Mouse (Mus musculus) kidney, embryonic 14.5 days (tissue): ENCODE measurements around the gene Ppp1r13b. TPM values are rescaled to one million over a fixed set of nuclear protein-coding genes. Genes with fewer than 3 reads are reported as not detected.

Experiments
- ATAC-seq: fragments of 200-750 bp; cut with Nextera tagmentation; 2 replicates; pipeline ENCODE4 v1.8.0; 2017; ENCODE audit warnings: moderate number of reproducible peaks, mild to moderate bottlenecking, moderate TSS enrichment, moderate library complexity; ENCODE audit not compliant: low FRiP score, low TSS enrichment
- H3K27ac ChIP-seq: fragments of 300-500 bp; sonication (generic); 2 replicates; pipeline ENCODE4 v1.5.1; 2014; ENCODE audit warnings: low read depth, mild to moderate bottlenecking, low read length, moderate library complexity, mixed read lengths
- H3K27me3 ChIP-seq: fragments of 300-500 bp; sonication (generic); 2 replicates; pipeline ENCODE4 v1.6.1; 2014; ENCODE audit warnings: mild to moderate bottlenecking, low read length; ENCODE audit not compliant: control insufficient read depth, insufficient read depth
- H3K36me3 ChIP-seq: fragments of 300-500 bp; sonication (generic); 2 replicates; pipeline ENCODE4 v1.6.1; 2014; ENCODE audit warnings: low read length, mixed read lengths; ENCODE audit not compliant: control insufficient read depth, insufficient read depth
- H3K4me1 ChIP-seq: fragments of 300-500 bp; sonication (generic); 2 replicates; pipeline ENCODE4 v1.6.1; 2014; ENCODE audit warnings: low read length, mixed read lengths; ENCODE audit not compliant: control insufficient read depth, insufficient read depth
- H3K4me2 ChIP-seq: fragments of 300-500 bp; sonication (generic); replicated peaks from 2 replicates; pipeline ENCODE4 v1.6.1; 2014; ENCODE audit warnings: low read depth, mild to moderate bottlenecking, low read length
- H3K4me3 ChIP-seq: fragments of 300-500 bp; sonication (generic); 2 replicates; pipeline ENCODE4 v1.5.1; 2014; ENCODE audit warnings: mild to moderate bottlenecking, low read length
- H3K9ac ChIP-seq: fragments of 300-500 bp; sonication (generic); 2 replicates; pipeline ENCODE4 v1.6.1; 2014; ENCODE audit warnings: low read depth, mild to moderate bottlenecking, low read length, moderate library complexity
- H3K9me3 ChIP-seq: fragments of 300-500 bp; sonication (generic); 2 replicates; pipeline ENCODE4 v1.6.1; 2016; ENCODE audit warnings: low read length; ENCODE audit not compliant: control insufficient read depth
- WGBS: fragments of 180-500 bp; shearing (Covaris S2); extraction: QIAGEN DNeasy Blood & Tissue Kit; methylation state at CpG from one replicate; pipeline ENCODE4 v1.1.7; 2014; 5-methylcytosine and 5-hydroxymethylcytosine counted together
- polyA plus RNA-seq: library from polyadenylated mRNA; unstranded; fragments of >200 nt; fragmentation: Nextera tagmentation; extraction: Ambion mirVana; gene quantifications from 2 replicates; pipeline ENCODE4 v1.2.1, GENCODE M21; 2014

Ppp1r13b gene
- polyA plus RNA-seq, 1 experiment from 2014 or later = 20.6 TPM

GRCm38 (mm10) chr12:111816528-111816927, 91.4 kb downstream of the Ppp1r13b start:
- peak overlapping the region; percentile 65 for H3K27ac ChIP-seq
- H3K4me1 ChIP-seq = peaks cover 41% of the 10 kb centered on the region
- peak overlapping the region; percentile 32; the same call in 1 of the 2 replicates for H3K9ac ChIP-seq
- no peak for ATAC-seq
- no peaks in the 10 kb centered on the region for H3K9me3 ChIP-seq
- H3K4me2 ChIP-seq = peak overlapping the region; percentile 62; the same call in 1 of the 2 replicates
- H3K36me3 ChIP-seq = no peaks in the 10 kb centered on the region; the same call in 1 of the 2 replicates
- WGBS = 49% methylated on average over 13 of the region's 13 CpGs
- no peaks in the 10 kb centered on the region for H3K27me3 ChIP-seq
- peak overlapping the region; percentile 8 for H3K4me3 ChIP-seq

- ATAC-seq = no peak
- peak overlapping the region; percentile 87 for H3K9ac ChIP-seq
- H3K27ac ChIP-seq = peak overlapping the region; percentile 89; the same call in 1 of the 2 replicates
- WGBS = 24% methylated on average over 19 of the region's 19 CpGs
- H3K4me1 ChIP-seq = peaks cover 43% of the 10 kb centered on the region
- H3K27me3 ChIP-seq = no peaks in the 10 kb centered on the region
- peak overlapping the region; percentile 60 for H3K4me3 ChIP-seq
- peak overlapping the region; percentile 62 for H3K4me2 ChIP-seq
- H3K9me3 ChIP-seq = no peaks in the 10 kb centered on the region
- H3K36me3 ChIP-seq = peaks cover 6% of the 10 kb centered on the region; the same call in 1 of the 2 replicates
These were observed 92.8 kb downstream of the Ppp1r13b start for GRCm38 (mm10) chr12:111814769-111815762.

GRCm38 (mm10) chr12:111813766-111814617, 93.9 kb downstream of the Ppp1r13b start, which contains the start of the genes Xrcc3 and Zfyve21:
Gene Xrcc3, minus strand, starts transcription at chr12:111813873.
Gene Zfyve21, plus strand, starts transcription at chr12:111814170.
- Histone ChIP-seq H3K36me3 (peaks cover 10% of the 10 kb centered on the region; the same call in 1 of the 2 replicates), H3K9ac (peak within 1 kb of the TSS; percentile 87), H3K27me3 (no peaks in the 10 kb centered on the region), H3K27ac (peak within 1 kb of the TSS; percentile 89), H3K4me2 (peak within 1 kb of the TSS; percentile 62), H3K4me1 (peaks cover 44% of the 10 kb centered on the region), H3K9me3 (no peaks in the 10 kb centered on the region), H3K4me3 (peak within 1 kb of the TSS; percentile 60)
- ATAC-seq = peak; percentile 98
- WGBS = under 1% methylated on average over 86 of the region's 87 CpGs

- peak; percentile 1 for ATAC-seq
- WGBS = 3% methylated on average over 27 of the region's 27 CpGs
- peak overlapping the region; percentile 65 for H3K9ac ChIP-seq
- peak overlapping the region; percentile 50 for H3K4me2 ChIP-seq
- H3K4me3 ChIP-seq = peak overlapping the region; percentile 60
- H3K4me1 ChIP-seq = peaks cover 38% of the 10 kb centered on the region
- peaks cover 17% of the 10 kb centered on the region for H3K36me3 ChIP-seq
- no peaks in the 10 kb centered on the region for H3K9me3 ChIP-seq
- H3K27ac ChIP-seq = no peak overlapping the region; the same call in 1 of the 2 replicates
- H3K27me3 ChIP-seq = no peaks in the 10 kb centered on the region
These were observed 94.7 kb downstream of the Ppp1r13b start for GRCm38 (mm10) chr12:111813111-111813765.

GRCm38 (mm10) chr12:111812611-111813010, 95.3 kb downstream of the Ppp1r13b start:
- peak overlapping the region; percentile 65; the same call in 1 of the 2 replicates for H3K9ac ChIP-seq
- H3K4me2 ChIP-seq = peak overlapping the region; percentile 50
- H3K4me3 ChIP-seq = peak overlapping the region; percentile 60
- no peak for ATAC-seq
- H3K36me3 ChIP-seq = peaks cover 24% of the 10 kb centered on the region
- WGBS = 64% methylated on average over 12 of the region's 12 CpGs
- H3K27ac ChIP-seq = no peak overlapping the region
- peaks cover 38% of the 10 kb centered on the region for H3K4me1 ChIP-seq
- no peaks in the 10 kb centered on the region for H3K9me3 ChIP-seq
- no peaks in the 10 kb centered on the region for H3K27me3 ChIP-seq

GRCm38 (mm10) chr12:111812075-111812474, 95.8 kb downstream of the Ppp1r13b start:
- H3K9me3 ChIP-seq = no peaks in the 10 kb centered on the region
- no peak for ATAC-seq
- WGBS = 86% methylated on average over 12 of the region's 13 CpGs
- no peak overlapping the region for H3K4me2 ChIP-seq
- no peak overlapping the region for H3K27ac ChIP-seq
- peaks cover 36% of the 10 kb centered on the region for H3K4me1 ChIP-seq
- no peaks in the 10 kb centered on the region for H3K27me3 ChIP-seq
- H3K4me3 ChIP-seq = no peak overlapping the region
- H3K9ac ChIP-seq = no peak overlapping the region
- peaks cover 28% of the 10 kb centered on the region for H3K36me3 ChIP-seq

GRCm38 (mm10) chr12:111809762-111810161, 98.1 kb downstream of the Ppp1r13b start:
- 0 out of 2 replicates have a peak overlapping the region, but pooled peaks have one; percentile 12 for H3K4me2 ChIP-seq
- H3K9ac ChIP-seq = no peak overlapping the region; the same call in 1 of the 2 replicates

GRCm38 (mm10) chr12:111808775-111809174, 99.1 kb downstream of the Ppp1r13b start:
- 91% methylated on average over 6 of the region's 6 CpGs for WGBS

More at GRCm38 (mm10) chr12:111809762-111810161, 98.1 kb downstream of the Ppp1r13b start:
- 2% methylated on average over 9 of the region's 9 CpGs for WGBS
- H3K27me3 ChIP-seq = no peaks in the 10 kb centered on the region
- peaks cover 17% of the 10 kb centered on the region for H3K4me1 ChIP-seq
- ATAC-seq = peak; percentile 25
- no peak overlapping the region for H3K4me3 ChIP-seq
- H3K36me3 ChIP-seq = peaks cover 49% of the 10 kb centered on the region
- no peaks in the 10 kb centered on the region for H3K9me3 ChIP-seq
- H3K27ac ChIP-seq = no peak overlapping the region

More at GRCm38 (mm10) chr12:111808775-111809174, 99.1 kb downstream of the Ppp1r13b start:
- Histone ChIP-seq H3K4me1 (peaks cover 17% of the 10 kb centered on the region), H3K9ac (no peak overlapping the region), H3K4me3 (no peak overlapping the region), H3K36me3 (peaks cover 57% of the 10 kb centered on the region), H3K27ac (no peak overlapping the region), H3K9me3 (no peaks in the 10 kb centered on the region), H3K27me3 (no peaks in the 10 kb centered on the region), H3K4me2 (no peak overlapping the region)
- no peak for ATAC-seq
